Mouse (Mus musculus) bone marrow, adult 2 months (tissue): ENCODE results near the gene Slit3.

Experiments used
- CTCF ChIP-seq: fragments of 200-500 bp; IDR thresholded peaks from 2 replicates; pipeline ENCODE4 v1.5.1; 2011; ENCODE audit warnings: low read length, control low read depth; ENCODE audit not compliant: control insufficient read depth, insufficient read depth
- POLR2A ChIP-seq: fragments of 200-500 bp; IDR thresholded peaks from 2 replicates; pipeline ENCODE4 v1.6.1; 2011; ENCODE audit warnings: low read depth, mild to moderate bottlenecking, control low read depth, low read length, borderline replicate concordance; ENCODE audit not compliant: control insufficient read depth

DNA sequence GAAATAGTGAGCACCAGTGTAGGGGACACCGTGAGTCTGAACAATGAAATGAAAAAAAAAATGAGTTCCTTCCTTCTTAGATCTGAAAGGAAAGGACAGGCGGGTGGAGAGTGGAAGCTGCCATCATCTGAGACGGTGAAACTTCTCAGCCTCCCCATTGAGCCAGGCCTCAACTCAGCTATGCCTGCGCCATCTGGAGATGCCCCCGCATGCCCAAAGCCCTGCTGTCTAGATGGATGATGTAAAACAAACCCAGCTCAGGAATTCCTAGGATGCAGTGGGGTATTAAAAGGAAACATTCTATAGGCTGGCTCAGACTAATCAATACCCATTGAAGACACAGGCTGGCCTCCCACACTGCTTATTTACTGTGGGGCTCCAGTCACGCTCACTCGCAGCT lies 477.7 kb downstream of the Slit3 start:
- TF ChIP-seq POLR2A (no peak), CTCF (no peak)
